Mouse (Mus musculus) liver, postnatal 0 days (tissue): ENCODE data around the gene Tmem235.

Experiments
- CTCF ChIP-seq: sonication (generic); IDR thresholded peaks from 2 replicates; pipeline ENCODE4 v1.5.1; 2016; ENCODE audit warnings: antibody characterized with exemption, low read depth
- EP300 ChIP-seq: IDR thresholded peaks from 2 replicates; pipeline ENCODE4 v1.6.1; 2016; ENCODE audit warnings: antibody characterized with exemption, low read depth, mild to moderate bottlenecking

GRCm38 (mm10) chr11:117829671-117830215, 30.8 kb upstream of the Tmem235 start:
- TF ChIP-seq CTCF (no peak), EP300 (no peak)
